ENCODE assay signal across 8 mouse cellular contexts in genomic region chr7:99267897-99268505, GRCm38 (mm10). TPM values are rescaled to one million over a fixed set of nuclear protein-coding genes. Genes with fewer than 3 reads are reported as not detected.
DNase-seq lines count a peak whose midpoint lies in the region; ATAC-seq and TF ChIP-seq lines count a peak whose summit lies in the region.

No protein-coding gene starts in this region.

- peaks cover 31% of the 10 kb centered on the region for H3K4me1 ChIP-seq in lung, embryonic 16.5 days (replicated peaks; ENCODE audit: control insufficient read depth, insufficient read depth, low read length)

- no peaks in the 10 kb centered on the region for H3K9me3 ChIP-seq in lung, embryonic 16.5 days (ENCODE audit: control insufficient read depth, low read length)

- in situ Hi-C loops in Patski (cut with MboI; ENCODE audit: low pct_unique_long_range_greater_than_20kb): no loop called here

- peak overlapping the region; percentile 54 for H3K4me3 ChIP-seq in lung, embryonic 16.5 days (ENCODE audit: low read length)

- no peaks in the 10 kb centered on the region for H3K27me3 ChIP-seq in Patski
- H3K27me3 ChIP-seq in lung, embryonic 16.5 days (ENCODE audit: control insufficient read depth, insufficient read depth, low read depth, low read length): peaks cover 52% of the 10 kb centered on the region

- peak overlapping the region; percentile 49 for H3K9ac ChIP-seq in lung, embryonic 16.5 days (ENCODE audit: low read length)

- H3K36me3 ChIP-seq in lung, embryonic 16.5 days (ENCODE audit: control insufficient read depth, insufficient read depth, low read length): no peaks in the 10 kb centered on the region

- POLR2A ChIA-PET in Patski (lab: Charles Lee): no interaction called here

- no peak overlapping the region for H3K27ac ChIP-seq in lung, embryonic 16.5 days (ENCODE audit: low read length)

- TF ChIP-seq CTCF in Patski (IDR thresholded peaks at IDR 0.05): no peak

- no peak for DNase-seq in Patski (ENCODE audit: low read depth, low spot score)
- peak; percentile 80 to 82 for DNase-seq in cerebellum, adult 18-20 months
- DNase-seq in forelimb bud, embryonic 11.5 days (ENCODE audit: low read depth, low spot score): peak; percentile 80
- DNase-seq in heart, postnatal 4 days: peak; percentile 64
- peak; percentile 87 for DNase-seq in layer of hippocampus, adult 9-11 months
- peak; percentile 81 to 87 for DNase-seq in right cerebral cortex, adult 2 months (ENCODE audit: low spot score in 2 of 2)

- WGBS in lung, embryonic 16.5 days: 1% methylated on average over 59 of the region's 59 CpGs

- peak; percentile 54 for ATAC-seq in Patski
- peak; percentile 75 for ATAC-seq in lung, embryonic 16.5 days (ENCODE audit: low read depth)
- no peak for ATAC-seq in erythroblast, adult 5-6 weeks (replicated peaks; ENCODE audit: low FRiP score, poor library complexity, severe bottlenecking)

- CTCF ChIA-PET in Patski (lab: Charles Lee): no interaction called here

- H3K4me2 ChIP-seq in lung, embryonic 16.5 days (ENCODE audit: low read depth, low read length): peak overlapping the region; percentile 83

RNA-seq across cellular contexts. Expression of gene Map6, which starts 0.8 kb away (rescaled TPM):
- 15.8 TPM for polyA plus RNA-seq in Patski (2021)
- 1 to 10 TPM; 4.6 to 4.8 TPM for total RNA-seq in heart, postnatal 4 days (2021)
- polyA plus RNA-seq in lung, embryonic 16.5 days (2015; fragmentation: Nextera tagmentation; extraction: Ambion mirVana): 3.0 and 3.2 TPM in 2 replicates
- 0.19 TPM in 1 of 2 replicates, not detected in the other for total RNA-seq in erythroblast, adult 5-6 weeks (2015; ENCODE audit: low replicate concordance)
- total RNA-seq in erythroblast, adult 5-6 weeks (2017; ENCODE audit: low replicate concordance): 0.34 TPM in 1 of 2 replicates, not detected in the other

RNA-seq across cellular contexts. Expression of gene Mogat2, which starts 29.6 kb away (rescaled TPM):
- not detected for polyA plus RNA-seq in Patski (2021)
- not detected for total RNA-seq in heart, postnatal 4 days (2021)
- polyA plus RNA-seq in lung, embryonic 16.5 days (2015; fragmentation: Nextera tagmentation; extraction: Ambion mirVana): 0.80 and 0.94 TPM in 2 replicates
- total RNA-seq in erythroblast, adult 5-6 weeks (2015; ENCODE audit: low replicate concordance): 1.7 and 8.2 TPM in 2 replicates
- 3.0 and 3.6 TPM in 2 replicates for total RNA-seq in erythroblast, adult 5-6 weeks (2017; ENCODE audit: low replicate concordance)

Comparison
In these comparisons a context has a peak if more than half of its experiments do, and no peak if none do; other contexts are left out.
1. RNA of gene Map6, which starts 0.8 kb away (total RNA-seq): 4.6 to 4.8 TPM in heart, postnatal 4 days; 0.19 to 0.34 TPM in erythroblast, adult 5-6 weeks; every median in the first group is over 4 times any median in the second.